Mouse (Mus musculus) myocyte (in vitro differentiated cells): ENCODE results near the gene Plin2.

Source experiments
- CEBPB ChIP-seq: IDR thresholded peaks from 2 replicates; pipeline ENCODE4 v1.6.1; 2011; ENCODE audit warnings: mild to moderate bottlenecking, moderate library complexity; ENCODE audit not compliant: poor library complexity, insufficient read depth, severe bottlenecking
- E2F4 ChIP-seq: IDR thresholded peaks from one replicate; pipeline ENCODE4 v1.6.1; 2011; ENCODE audit warnings: mild to moderate bottlenecking, control low read depth, moderate library complexity; ENCODE audit not compliant: insufficient read depth
- MAX ChIP-seq: IDR thresholded peaks from one replicate; pipeline ENCODE4 v1.6.1; 2011; ENCODE audit warnings: low read depth, mild to moderate bottlenecking, control low read depth
- MYOD1 ChIP-seq, 3 experiments: IDR thresholded peaks; one replicate each; pipeline ENCODE4 v1.6.1; 2011; ENCODE audit warnings: control low read depth in 2 of 3, low read depth in 2 of 3, mild to moderate bottlenecking in 2 of 3, moderate library complexity in 1 of 3; ENCODE audit not compliant: insufficient read length in 2 of 3, control insufficient read depth in 1 of 3
- MYOG ChIP-seq, 3 experiments: IDR thresholded peaks; one replicate each; pipeline ENCODE4 v1.6.1; 2011; ENCODE audit warnings: control low read depth in 2 of 3, low read depth in 2 of 3, mild to moderate bottlenecking in 2 of 3; ENCODE audit not compliant: insufficient read length in 2 of 3, control insufficient read depth in 1 of 3, insufficient read depth in 1 of 3
- POLR2A ChIP-seq: IDR thresholded peaks from one replicate; pipeline ENCODE4 v1.6.1; 2011; ENCODE audit warnings: low read depth, mild to moderate bottlenecking, control low read depth, moderate library complexity; ENCODE audit not compliant: insufficient read length
- POLR2AphosphoS2 ChIP-seq: IDR thresholded peaks from one replicate; pipeline ENCODE4 v1.6.1; 2011; ENCODE audit warnings: low read depth, control low read depth; ENCODE audit not compliant: insufficient read length
- REST ChIP-seq: IDR thresholded peaks from one replicate; pipeline ENCODE4 v1.6.1; 2011; ENCODE audit warnings: mild to moderate bottlenecking, control low read depth, moderate library complexity; ENCODE audit not compliant: insufficient read depth, insufficient read length
- SRF ChIP-seq: IDR thresholded peaks from one replicate; pipeline ENCODE4 v1.6.1; 2011; ENCODE audit warnings: low read depth; ENCODE audit not compliant: control insufficient read depth, insufficient read length
- TCF12 ChIP-seq: IDR thresholded peaks from one replicate; pipeline ENCODE4 v1.6.1; 2011; ENCODE audit warnings: mild to moderate bottlenecking, control low read depth; ENCODE audit not compliant: poor library complexity, insufficient read depth, severe bottlenecking
- TCF3 ChIP-seq: IDR thresholded peaks from one replicate; pipeline ENCODE4 v1.6.1; 2011; ENCODE audit warnings: low read depth, control low read depth; ENCODE audit not compliant: insufficient read length
- USF1 ChIP-seq: IDR thresholded peaks from one replicate; pipeline ENCODE4 v1.6.1; 2011; ENCODE audit warnings: low read depth, mild to moderate bottlenecking, control low read depth, moderate library complexity

GRCm38 (mm10) chr4:86620506-86620905, 49.4 kb downstream of the Plin2 start:
- TF ChIP-seq REST = no peak
- TF ChIP-seq CEBPB = no peak
- no peak for TF ChIP-seq E2F4
- TF ChIP-seq POLR2A = no peak
- no peak for TF ChIP-seq MAX
- TF ChIP-seq TCF12 = no peak
- no peak for TF ChIP-seq SRF
- no peak for TF ChIP-seq USF1
- no peak for TF ChIP-seq MYOG (IDR thresholded peaks at IDR 0.05; ENCODE audit: control insufficient read depth in 1 of 3, insufficient read depth in 1 of 3, insufficient read length in 2 of 3, low read depth in 2 of 3)
- TF ChIP-seq POLR2AphosphoS2 = no peak
- TF ChIP-seq MYOD1 (IDR thresholded peaks at IDR 0.05; ENCODE audit: control insufficient read depth in 1 of 3, insufficient read length in 2 of 3, low read depth in 2 of 3) = no peak
- TF ChIP-seq TCF3 = no peak
